Mouse (Mus musculus): ENCODE data around the gene Elf2. TPM values are rescaled to one million over a fixed set of nuclear protein-coding genes. Genes with fewer than 3 reads are reported as not detected.

Elf2 gene
- polyA plus RNA-seq, 1 experiment: 87.8 TPM

DNA sequence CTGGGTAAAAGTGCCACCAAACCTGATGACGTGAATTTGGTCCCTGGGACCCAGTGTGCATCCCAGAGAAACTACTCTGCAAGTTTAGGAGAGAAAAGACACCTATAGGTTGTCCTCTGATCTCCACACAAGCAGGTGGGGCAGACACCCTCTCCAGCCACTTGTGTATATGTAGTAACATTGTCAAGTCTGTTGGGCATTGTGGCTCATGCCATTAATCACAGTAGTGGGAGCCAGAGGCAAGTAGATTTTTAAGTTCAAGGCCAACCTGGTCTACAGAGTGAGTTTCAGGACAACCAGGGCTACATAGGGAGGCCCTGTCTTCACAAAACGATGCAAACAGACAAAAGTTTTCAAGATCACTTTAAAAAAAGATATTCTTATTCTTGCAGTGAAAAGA lies 31.4 kb upstream of the Elf2 start:
- no peaks in the 10 kb centered on the region for H3K4me1 ChIP-seq (ENCODE audit: control insufficient read depth, insufficient read depth, low read length)
- TF ChIP-seq POLR2A (IDR thresholded peaks at IDR 0.05; ENCODE audit: control insufficient read depth, low read depth, low read length) (no peak), CTCF (IDR thresholded peaks at IDR 0.05; ENCODE audit: control insufficient read depth, insufficient read depth, insufficient replicate concordance, low read depth, low read length) (no peak)

DNA sequence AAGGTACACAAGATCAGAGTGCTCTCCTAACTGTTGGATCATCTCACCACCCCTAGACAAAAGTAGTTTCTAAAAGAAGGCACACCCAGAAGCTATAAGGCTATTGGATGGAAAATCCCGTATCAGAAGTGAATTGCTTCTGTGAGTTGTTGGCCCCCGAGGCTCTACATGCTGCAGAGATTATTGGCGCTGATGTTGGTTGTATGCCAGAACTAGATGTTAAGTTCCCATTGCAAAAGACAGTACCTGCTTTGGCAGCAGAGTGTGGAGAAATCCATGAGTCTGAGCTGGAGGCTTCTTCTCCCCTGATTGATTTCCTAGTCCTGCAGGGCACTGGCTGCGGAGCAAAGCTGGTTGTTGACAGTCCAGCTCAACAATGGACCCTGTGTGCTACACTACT lies 27.5 kb upstream of the Elf2 start:
- H3K36me3 ChIP-seq (ENCODE audit: control insufficient read depth, insufficient read depth, low read length): no peaks in the 10 kb centered on the region
- no peak for TF ChIP-seq CTCF (IDR thresholded peaks at IDR 0.05; ENCODE audit: control insufficient read depth, insufficient read depth, insufficient replicate concordance, low read depth, low read length)
- TF ChIP-seq POLR2A (IDR thresholded peaks at IDR 0.05; ENCODE audit: control insufficient read depth, low read depth, low read length): no peak
- no peak overlapping the region for H3K27ac ChIP-seq (ENCODE audit: control insufficient read depth, insufficient read depth, low read depth, low read length)
- H3K4me1 ChIP-seq (ENCODE audit: control insufficient read depth, insufficient read depth, low read length): no peaks in the 10 kb centered on the region
- H3K27me3 ChIP-seq (ENCODE audit: control insufficient read depth, insufficient read depth, low read length): no peaks in the 10 kb centered on the region
- no peak overlapping the region for H3K4me3 ChIP-seq (ENCODE audit: control insufficient read depth, low read depth, low read length)

More for the DNA sequence above, 31.4 kb upstream of the Elf2 start:
- H3K36me3 ChIP-seq (ENCODE audit: control insufficient read depth, insufficient read depth, low read length): no peaks in the 10 kb centered on the region
- H3K27ac ChIP-seq (ENCODE audit: control insufficient read depth, insufficient read depth, low read depth, low read length): no peak overlapping the region
- H3K4me3 ChIP-seq (ENCODE audit: control insufficient read depth, low read depth, low read length): no peak overlapping the region
- no peaks in the 10 kb centered on the region for H3K27me3 ChIP-seq (ENCODE audit: control insufficient read depth, insufficient read depth, low read length)

DNA sequence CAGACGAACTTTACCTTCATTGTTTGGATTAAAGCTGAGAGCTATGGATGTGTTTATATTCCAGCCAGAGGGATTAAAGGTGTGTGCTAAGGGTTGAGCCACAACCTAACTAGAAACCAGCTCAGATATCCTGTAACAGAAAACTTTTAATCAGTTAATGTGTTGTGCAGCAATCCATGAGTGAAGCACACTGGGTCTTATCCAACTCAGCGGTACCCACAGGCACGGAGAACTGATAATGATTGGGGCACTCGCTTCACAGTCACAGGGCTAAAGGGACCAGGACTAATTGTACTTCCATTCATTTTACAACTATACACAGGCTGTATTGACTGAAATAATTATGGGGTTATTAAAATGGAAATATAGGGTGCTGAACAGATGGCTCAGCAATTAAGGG lies 26.5 kb upstream of the Elf2 start:
- Histone ChIP-seq H3K36me3 (ENCODE audit: control insufficient read depth, insufficient read depth, low read length) (no peaks in the 10 kb centered on the region), H3K4me3 (ENCODE audit: control insufficient read depth, low read depth, low read length) (no peak overlapping the region), H3K27me3 (ENCODE audit: control insufficient read depth, insufficient read depth, low read length) (no peaks in the 10 kb centered on the region), H3K4me1 (ENCODE audit: control insufficient read depth, insufficient read depth, low read length) (no peaks in the 10 kb centered on the region), H3K27ac (ENCODE audit: control insufficient read depth, insufficient read depth, low read depth, low read length) (no peak overlapping the region)
- TF ChIP-seq POLR2A (IDR thresholded peaks at IDR 0.05; ENCODE audit: control insufficient read depth, low read depth, low read length): no peak
- no peak for TF ChIP-seq CTCF (IDR thresholded peaks at IDR 0.05; ENCODE audit: control insufficient read depth, insufficient read depth, insufficient replicate concordance, low read depth, low read length)

DNA sequence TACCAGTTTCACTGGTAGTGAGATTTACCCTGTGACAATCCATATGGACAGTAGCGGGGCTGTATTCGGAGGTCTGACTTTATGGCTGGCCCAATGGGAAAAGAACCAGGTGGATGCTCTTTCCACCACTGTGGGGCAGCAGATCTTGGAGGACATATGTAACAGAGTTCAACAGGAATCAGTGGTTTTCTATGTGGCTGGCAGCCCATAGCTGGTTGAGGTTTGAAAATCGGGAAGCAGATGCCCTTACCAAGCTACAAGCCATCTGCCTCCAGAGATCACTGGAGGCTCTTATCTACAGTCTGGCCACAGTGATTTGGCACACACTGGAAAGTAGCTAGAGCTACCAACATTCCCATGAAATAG lies 25.0 kb upstream of the Elf2 start:
- no peak for TF ChIP-seq POLR2A (IDR thresholded peaks at IDR 0.05; ENCODE audit: control insufficient read depth, low read depth, low read length)
- no peak for TF ChIP-seq CTCF (IDR thresholded peaks at IDR 0.05; ENCODE audit: control insufficient read depth, insufficient read depth, insufficient replicate concordance, low read depth, low read length)
- no peak overlapping the region for H3K4me3 ChIP-seq (ENCODE audit: control insufficient read depth, low read depth, low read length)
- H3K27me3 ChIP-seq (ENCODE audit: control insufficient read depth, insufficient read depth, low read length): no peaks in the 10 kb centered on the region
- no peak overlapping the region for H3K27ac ChIP-seq (ENCODE audit: control insufficient read depth, insufficient read depth, low read depth, low read length)
- H3K36me3 ChIP-seq (ENCODE audit: control insufficient read depth, insufficient read depth, low read length): no peaks in the 10 kb centered on the region
- H3K4me1 ChIP-seq (ENCODE audit: control insufficient read depth, insufficient read depth, low read length): peaks cover 3% of the 10 kb centered on the region; the same call in 1 of the 2 replicates

DNA sequence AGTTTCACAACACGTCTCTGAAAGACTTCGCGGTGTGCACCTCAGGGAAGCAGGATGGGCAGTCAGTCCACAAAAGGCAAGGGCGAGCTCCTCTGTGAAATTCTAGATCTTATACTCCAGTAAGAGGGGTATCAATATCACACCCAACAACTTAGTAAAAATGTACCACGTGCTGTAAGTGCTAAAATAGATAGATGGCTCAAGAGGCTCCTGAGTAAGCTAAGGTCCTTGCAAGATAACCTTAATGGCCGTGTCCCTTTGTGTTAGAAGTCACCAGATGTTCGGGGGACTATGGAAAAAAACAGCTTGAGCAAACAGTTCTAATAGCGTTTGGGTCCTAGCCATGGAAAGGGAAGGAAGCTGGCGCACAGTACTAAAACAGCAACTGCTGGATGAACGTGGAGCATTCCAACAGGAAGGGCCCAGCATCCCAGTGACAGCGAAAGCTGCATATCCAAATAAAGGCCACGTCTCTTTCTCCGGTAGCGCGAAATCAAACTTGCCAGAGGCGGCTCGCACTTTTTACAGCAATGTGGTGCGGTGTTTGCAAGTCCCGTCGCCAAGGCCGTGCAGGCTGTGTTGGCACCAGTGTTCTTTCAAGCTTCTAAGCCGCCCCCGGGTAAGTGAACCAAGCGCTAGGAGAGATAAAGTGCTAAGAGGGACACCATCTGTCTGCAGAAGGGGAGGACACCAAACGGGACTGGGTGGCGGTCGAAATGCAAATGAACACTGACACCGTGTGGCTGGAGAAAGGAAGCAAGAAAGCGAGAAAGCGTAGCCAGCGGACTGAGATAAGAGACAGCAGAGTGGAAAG lies 24.4 kb upstream of the Elf2 start:
- Histone ChIP-seq H3K27me3 (ENCODE audit: control insufficient read depth, insufficient read depth, low read length) (no peaks in the 10 kb centered on the region), H3K4me1 (ENCODE audit: control insufficient read depth, insufficient read depth, low read length) (peaks cover 3% of the 10 kb centered on the region; the same call in 1 of the 2 replicates), H3K27ac (ENCODE audit: control insufficient read depth, insufficient read depth, low read depth, low read length) (no peak overlapping the region; the same call in 1 of the 2 replicates), H3K36me3 (ENCODE audit: control insufficient read depth, insufficient read depth, low read length) (no peaks in the 10 kb centered on the region), H3K4me3 (ENCODE audit: control insufficient read depth, low read depth, low read length) (peak overlapping the region; percentile 34)
- TF ChIP-seq POLR2A (IDR thresholded peaks at IDR 0.05; ENCODE audit: control insufficient read depth, low read depth, low read length): no peak
- TF ChIP-seq CTCF (IDR thresholded peaks at IDR 0.05; ENCODE audit: control insufficient read depth, insufficient read depth, insufficient replicate concordance, low read depth, low read length): peak; percentile 69; the same call in 1 of the 2 replicates

DNA sequence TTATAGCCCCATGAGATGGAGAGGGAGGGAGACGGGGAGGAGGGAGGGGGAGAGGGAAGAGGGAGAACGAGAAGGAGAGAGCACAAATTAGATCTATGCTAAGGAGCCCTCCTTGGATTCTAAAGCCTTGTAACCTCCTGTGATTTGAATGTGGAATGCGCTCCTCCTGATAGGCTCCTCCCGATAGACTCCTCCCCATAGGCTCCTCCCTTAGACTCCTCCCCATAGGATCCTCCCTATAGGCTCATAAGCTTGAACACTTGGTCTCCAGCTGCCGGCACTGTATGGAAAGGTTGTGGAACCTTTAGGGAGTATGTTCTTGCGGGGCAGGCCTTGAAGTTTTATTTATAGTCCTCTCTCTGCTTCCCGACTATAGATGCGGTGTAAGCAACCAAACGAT lies 20.6 kb upstream of the Elf2 start:
- Histone ChIP-seq H3K27ac (ENCODE audit: control insufficient read depth, insufficient read depth, low read depth, low read length) (no peak overlapping the region), H3K4me3 (ENCODE audit: control insufficient read depth, low read depth, low read length) (no peak overlapping the region), H3K4me1 (ENCODE audit: control insufficient read depth, insufficient read depth, low read length) (peaks cover 8% of the 10 kb centered on the region), H3K27me3 (ENCODE audit: control insufficient read depth, insufficient read depth, low read length) (no peaks in the 10 kb centered on the region), H3K36me3 (ENCODE audit: control insufficient read depth, insufficient read depth, low read length) (no peaks in the 10 kb centered on the region)
- no peak for TF ChIP-seq POLR2A (IDR thresholded peaks at IDR 0.05; ENCODE audit: control insufficient read depth, low read depth, low read length)

DNA sequence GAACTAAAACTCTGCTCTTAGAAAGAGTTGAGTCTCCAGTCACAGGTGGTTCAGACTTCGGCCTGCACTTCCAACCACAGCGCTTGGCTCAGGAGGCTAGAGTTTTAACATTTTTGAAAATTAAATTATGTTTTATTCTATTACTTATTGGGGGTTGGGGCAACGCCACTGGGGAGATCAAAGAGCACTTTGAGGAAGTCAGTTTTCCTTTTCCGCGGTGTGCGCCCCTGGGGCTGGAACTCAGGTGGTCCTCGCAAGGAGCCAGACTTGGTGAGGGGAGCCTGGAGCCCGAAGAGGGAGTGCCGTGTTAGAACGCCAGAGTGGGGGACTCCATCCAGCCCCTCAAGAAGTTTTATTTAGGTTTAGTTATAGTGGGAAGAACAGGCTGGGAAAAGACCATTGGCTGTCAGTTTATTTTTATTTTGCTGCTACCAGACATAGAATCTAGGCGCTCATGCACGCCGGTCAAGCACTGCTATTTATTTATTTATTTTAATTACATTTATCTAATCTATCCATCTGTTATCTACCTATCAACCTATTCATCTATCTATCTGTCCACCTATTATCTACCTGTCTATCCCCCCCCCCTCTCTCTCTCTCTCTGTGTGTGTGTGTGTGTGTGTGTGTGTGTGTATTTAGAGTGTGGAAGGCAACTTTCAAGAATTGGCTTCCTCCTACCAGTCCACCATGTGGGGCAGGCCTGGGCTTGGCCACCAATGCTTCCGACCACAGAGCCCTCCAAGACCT lies 19.3 kb upstream of the Elf2 start:
- Histone ChIP-seq H3K27ac (ENCODE audit: control insufficient read depth, insufficient read depth, low read depth, low read length) (no peak overlapping the region), H3K36me3 (ENCODE audit: control insufficient read depth, insufficient read depth, low read length) (no peaks in the 10 kb centered on the region), H3K4me3 (ENCODE audit: control insufficient read depth, low read depth, low read length) (no peak overlapping the region), H3K27me3 (ENCODE audit: control insufficient read depth, insufficient read depth, low read length) (no peaks in the 10 kb centered on the region), H3K4me1 (ENCODE audit: control insufficient read depth, insufficient read depth, low read length) (peaks cover 8% of the 10 kb centered on the region)
- no peak for TF ChIP-seq CTCF (IDR thresholded peaks at IDR 0.05; ENCODE audit: control insufficient read depth, insufficient read depth, insufficient replicate concordance, low read depth, low read length)
- no peak for TF ChIP-seq POLR2A (IDR thresholded peaks at IDR 0.05; ENCODE audit: control insufficient read depth, low read depth, low read length)

Data from testis, adult 2 months (tissue).